Mouse (Mus musculus) urinary bladder, postnatal 25 days (tissue): ENCODE measurements around the gene Rpl36.

Source experiments
- DNase-seq: peaks from one replicate; pipeline ENCODE4 v3.0.0; 2022; ENCODE audit warnings: low spot score

The Rpl36 gene

DNA sequence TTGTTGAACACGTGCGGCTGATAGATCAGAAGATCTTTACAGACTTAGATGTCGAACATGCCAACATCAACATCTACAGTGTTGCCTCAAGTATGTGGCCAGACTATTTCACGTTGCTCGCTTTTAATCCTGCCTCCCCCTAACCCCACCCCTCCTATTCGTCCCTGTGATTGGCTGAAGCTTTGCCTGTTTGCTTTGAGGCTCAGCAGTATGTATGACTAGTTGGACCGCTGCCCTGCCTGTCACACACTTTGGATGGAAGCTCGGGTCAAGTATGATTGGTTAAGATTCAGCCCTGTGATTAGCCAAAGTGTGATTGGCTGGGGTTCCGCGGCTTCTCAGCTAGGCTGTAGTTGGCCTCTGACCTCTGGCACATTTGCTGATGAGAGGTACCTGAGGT lies 38.6 kb downstream of the Rpl36 start:
- DNase-seq: no peak

- no peak for DNase-seq
These were observed 41.6 kb downstream of the Rpl36 start for GRCm38 (mm10) chr17:56654771-56655170.

DNA sequence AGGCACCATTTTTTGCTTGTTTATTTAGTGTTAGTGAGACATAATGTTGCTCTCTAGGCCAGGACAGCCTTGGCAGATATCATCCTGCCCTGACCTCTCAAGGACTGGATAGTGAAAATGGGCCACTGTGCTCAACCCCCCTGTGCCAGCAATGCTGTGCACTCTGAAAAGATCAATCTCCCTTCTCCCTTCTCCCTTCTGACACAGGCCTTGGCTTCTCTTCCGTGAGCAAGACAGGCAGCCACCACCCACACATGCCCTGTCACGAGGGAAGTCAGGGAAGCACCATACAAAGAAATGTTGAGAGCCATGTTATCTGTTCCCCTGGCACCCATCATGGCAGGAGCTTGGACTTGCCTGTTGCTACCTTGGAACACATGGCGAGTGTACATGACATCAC lies 42.1 kb downstream of the Rpl36 start:
- DNase-seq: no peak

GRCm38 (mm10) chr17:56656171-56656570 lies 43.0 kb downstream of the Rpl36 start:
- DNase-seq: no peak

DNA sequence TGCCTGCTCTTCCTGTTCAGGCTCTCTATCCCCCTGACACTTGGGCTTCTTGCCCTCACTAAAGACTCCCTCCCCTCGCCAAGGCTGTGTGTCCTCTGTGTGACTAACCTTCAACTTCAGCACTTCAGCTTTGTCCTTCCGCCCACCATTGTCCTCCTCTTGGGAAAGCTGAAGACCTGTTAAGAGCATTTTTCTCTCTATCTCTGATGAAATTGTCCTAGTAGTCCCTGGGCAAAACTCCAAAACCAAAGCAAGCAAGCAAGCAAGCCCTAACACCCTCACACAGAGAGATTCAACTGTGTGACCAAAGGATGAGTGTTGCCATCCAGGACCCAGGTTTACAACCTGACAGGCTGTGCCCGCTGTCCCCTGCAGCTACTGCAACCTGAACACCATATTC lies 50.4 kb downstream of the Rpl36 start:
- DNase-seq: no peak
